Mouse (Mus musculus): ENCODE results near the gene Ptprn2. TPM values are rescaled to one million over a fixed set of nuclear protein-coding genes. Genes with fewer than 3 reads are reported as not detected.
A peak's percentile ranks its signal among the peaks of the same experiment; 100 is the strongest.

Ptprn2 gene
- total RNA-seq, 2 experiments from 2014 or later: 280 to 289 TPM

- Histone ChIP-seq H3K4me3 (no peak overlapping the region), H3K27ac (peak overlapping the region; percentile 86)
- TF ChIP-seq CTCF (conservative IDR thresholded peaks at IDR 0.05): no peak
- no peak for DNase-seq (ENCODE audit: low spot score in 2 of 2)
These were observed 114.5 kb downstream of the Ptprn2 start for GRCm38 (mm10) chr12:116600054-116600453.

- peak overlapping the region; percentile 39; the same call in 1 of the 2 replicates for H3K27ac ChIP-seq
- H3K4me3 ChIP-seq: no peak overlapping the region
- DNase-seq (ENCODE audit: low spot score in 2 of 2): no peak
- TF ChIP-seq CTCF (conservative IDR thresholded peaks at IDR 0.05): no peak
These were observed 115.9 kb downstream of the Ptprn2 start for GRCm38 (mm10) chr12:116601395-116601794.

GRCm38 (mm10) chr12:116601921-116602320, 116.4 kb downstream of the Ptprn2 start:
- DNase-seq (ENCODE audit: low spot score in 2 of 2): no peak
- Histone ChIP-seq H3K4me3 (no peak overlapping the region), H3K27ac (peak overlapping the region; percentile 39; the same call in 1 of the 2 replicates)
- no peak for TF ChIP-seq CTCF (conservative IDR thresholded peaks at IDR 0.05)

GRCm38 (mm10) chr12:116608598-116608997, 123.1 kb downstream of the Ptprn2 start:
- DNase-seq (ENCODE audit: low spot score in 2 of 2): no peak
- Histone ChIP-seq H3K4me3 (no peak overlapping the region), H3K27ac (no peak overlapping the region)
- TF ChIP-seq CTCF (conservative IDR thresholded peaks at IDR 0.05): no peak

GRCm38 (mm10) chr12:116619868-116620267, 134.3 kb downstream of the Ptprn2 start:
- peak; percentile 92 for TF ChIP-seq CTCF (conservative IDR thresholded peaks at IDR 0.05)
- no peak overlapping the region for H3K4me3 ChIP-seq
- H3K27ac ChIP-seq: peak overlapping the region; percentile 32; the same call in 1 of the 2 replicates
- peak; percentile 72 to 88 for DNase-seq (ENCODE audit: low spot score in 2 of 2)

GRCm38 (mm10) chr12:116620299-116620698, 134.8 kb downstream of the Ptprn2 start:
- Histone ChIP-seq H3K4me3 (no peak overlapping the region), H3K27ac (no peak overlapping the region)
- no peak for DNase-seq (ENCODE audit: low spot score in 2 of 2)
- TF ChIP-seq CTCF (conservative IDR thresholded peaks at IDR 0.05): no peak

- Histone ChIP-seq H3K27ac (peak overlapping the region; percentile 58; the same call in 1 of the 2 replicates), H3K4me3 (no peak overlapping the region)
- DNase-seq (ENCODE audit: low spot score in 2 of 2): no peak
- TF ChIP-seq CTCF (conservative IDR thresholded peaks at IDR 0.05): no peak
These were observed 136.0 kb downstream of the Ptprn2 start for GRCm38 (mm10) chr12:116621325-116622040.

GRCm38 (mm10) chr12:116622665-116623387, 137.3 kb downstream of the Ptprn2 start:
- peak; percentile 70 to 83 for DNase-seq (ENCODE audit: low spot score in 2 of 2)
- H3K4me3 ChIP-seq: no peak overlapping the region
- no peak for TF ChIP-seq CTCF (conservative IDR thresholded peaks at IDR 0.05)
- peak overlapping the region; percentile 77 for H3K27ac ChIP-seq

GRCm38 (mm10) chr12:116625391-116626281, 140.1 kb downstream of the Ptprn2 start:
- Histone ChIP-seq H3K4me3 (no peak overlapping the region), H3K27ac (no peak overlapping the region)
- TF ChIP-seq CTCF (conservative IDR thresholded peaks at IDR 0.05): peak; percentile 91
- peak; percentile 46 to 74 for DNase-seq (ENCODE audit: low spot score in 2 of 2)

- H3K27ac ChIP-seq: no peak overlapping the region
- no peak for DNase-seq (ENCODE audit: low spot score in 2 of 2)
- H3K4me3 ChIP-seq: no peak overlapping the region
- TF ChIP-seq CTCF (conservative IDR thresholded peaks at IDR 0.05): no peak
These were observed 143.5 kb downstream of the Ptprn2 start for GRCm38 (mm10) chr12:116628992-116629391.

- TF ChIP-seq CTCF (conservative IDR thresholded peaks at IDR 0.05): no peak
- H3K27ac ChIP-seq: no peak overlapping the region
- H3K4me3 ChIP-seq: no peak overlapping the region
- no peak for DNase-seq (ENCODE audit: low spot score in 2 of 2)
These were observed 152.0 kb downstream of the Ptprn2 start for GRCm38 (mm10) chr12:116637498-116637897.

GRCm38 (mm10) chr12:116640871-116641270, 155.4 kb downstream of the Ptprn2 start:
- DNase-seq (ENCODE audit: low spot score in 2 of 2): no peak
- Histone ChIP-seq H3K4me3 (no peak overlapping the region), H3K27ac (no peak overlapping the region)
- no peak for TF ChIP-seq CTCF (conservative IDR thresholded peaks at IDR 0.05)
